Comparison of ENCODE assay signal across 35 mouse cellular contexts in genomic region chr9:120095886-120096285, GRCm38 (mm10). TPM values are rescaled to one million over a fixed set of nuclear protein-coding genes. Genes with fewer than 3 reads are reported as not detected.
DNase-seq lines count a peak whose midpoint lies in the region; ATAC-seq and TF ChIP-seq lines count a peak whose summit lies in the region.
"Had no signal": no experiment of that assay in that cellular context is flagged by ENCODE, and none has a peak within 500 bp of the region (broad histone marks: within the 10 kb centered on the region; RNA-seq: fewer than 3 reads in every experiment).

No protein-coding gene starts in this region.

- TF ChIP-seq POLR2A in MEL (IDR thresholded peaks at IDR 0.05; ENCODE audit: control insufficient read depth in 1 of 2, insufficient read depth in 1 of 2, low read depth in 1 of 2, low read length in 2 of 2, poor library complexity in 1 of 2): no peak

- H3K9ac ChIP-seq in MEL (ENCODE audit: control insufficient read depth, low read depth, low read length, poor library complexity, severe bottlenecking): no peak overlapping the region
- H3K9ac ChIP-seq: embryonic facial prominence, embryonic 13.5 days; forebrain, embryonic 12.5 days; forebrain, embryonic 15.5 days; heart, embryonic 12.5 days; heart, embryonic 15.5 days; hindbrain, embryonic 13.5 days had no signal

- H3K27me3 ChIP-seq in MEL (ENCODE audit: control insufficient read depth in 1 of 2, insufficient read depth in 2 of 2, low read length in 2 of 2): no peaks in the 10 kb centered on the region
- H3K27me3 ChIP-seq: embryonic facial prominence, embryonic 13.5 days; forebrain, embryonic 12.5 days; forebrain, embryonic 15.5 days; heart, embryonic 12.5 days; heart, embryonic 15.5 days; hindbrain, embryonic 13.5 days had no signal

- DNase-seq in thymus, postnatal 0 days (ENCODE audit: low spot score): peak; percentile 35
- DNase-seq in thymus, postnatal 25 days: no peak
- DNase-seq in CD4-positive, CD25-positive, alpha-beta regulatory T cell, adult 2 months (ENCODE audit: low read depth, low spot score): peak; percentile 74
- DNase-seq in MEL (ENCODE audit: low read depth, low spot score): no peak
- no peak for DNase-seq in heart, adult 9 months (ENCODE audit: low spot score in 2 of 2)
- DNase-seq in left cerebral cortex, adult 18-20 months (ENCODE audit: low spot score in 2 of 2): no peak
- DNase-seq in spleen, postnatal 14 days (ENCODE audit: low spot score in 2 of 2): no peak
- DNase-seq: adrenal gland, postnatal 10 days; cerebellum, adult 11 months; cerebellum, adult 2 months; cerebellum, adult 9-11 months; cerebellum, postnatal 36 days; embryo, embryonic 11 days; gastrocnemius, postnatal 10 days; heart, adult 11 months; heart, postnatal 10 days; heart, postnatal 36 days had no signal

- H3K79me2 ChIP-seq in MEL (ENCODE audit: control insufficient read depth, insufficient read depth, low read length, poor library complexity): no peaks in the 10 kb centered on the region

- TF ChIP-seq EP300 in MEL (IDR thresholded peaks at IDR 0.05; ENCODE audit: low read depth in 1 of 2, low read length in 2 of 2): no peak

- H3K27ac ChIP-seq in MEL (ENCODE audit: control insufficient read depth, low read depth, low read length): no peak overlapping the region
- H3K27ac ChIP-seq: embryonic facial prominence, embryonic 10.5 days; embryonic facial prominence, embryonic 13.5 days; forebrain, embryonic 12.5 days; forebrain, embryonic 15.5 days; heart, embryonic 15.5 days; hindbrain, embryonic 10.5 days; hindbrain, embryonic 13.5 days had no signal

- ATAC-seq in inflammation-experienced regulatory T-cells, adult 6 months: peak; percentile 35
- ATAC-seq: forebrain, embryonic 15.5 days; hindbrain, embryonic 16.5 days had no signal

- H3K4me1 ChIP-seq in MEL (ENCODE audit: control insufficient read depth in 1 of 2, insufficient read depth in 2 of 2, low read length in 2 of 2): no peaks in the 10 kb centered on the region; a peak in 1 of 4 replicates
- H3K4me1 ChIP-seq: forebrain, embryonic 12.5 days; heart, embryonic 12.5 days; heart, embryonic 15.5 days; hindbrain, embryonic 10.5 days; hindbrain, embryonic 13.5 days had no signal

- H3K4me3 ChIP-seq in MEL (ENCODE audit: control insufficient read depth in 1 of 2, insufficient read depth in 1 of 2, low read depth in 2 of 2, low read length in 2 of 2): peak overlapping the region in 1 of 2 experiments; percentile 26; a peak in 1 of 4 replicates
- H3K4me3 ChIP-seq: embryonic facial prominence, embryonic 10.5 days; embryonic facial prominence, embryonic 13.5 days; erythroblast, embryonic 14.5 days; forebrain, embryonic 12.5 days; forebrain, embryonic 15.5 days; heart, embryonic 12.5 days; heart, embryonic 15.5 days; hindbrain, embryonic 10.5 days; hindbrain, embryonic 13.5 days had no signal

- no peaks in the 10 kb centered on the region for H3K36me3 ChIP-seq in MEL (ENCODE audit: control insufficient read depth in 1 of 2, insufficient read depth in 2 of 2, low read length in 2 of 2)
- H3K36me3 ChIP-seq: embryonic facial prominence, embryonic 10.5 days; embryonic facial prominence, embryonic 13.5 days; forebrain, embryonic 12.5 days; forebrain, embryonic 15.5 days; heart, embryonic 12.5 days; heart, embryonic 15.5 days; hindbrain, embryonic 10.5 days; hindbrain, embryonic 13.5 days had no signal

- TF ChIP-seq CTCF in MEL (IDR thresholded peaks at IDR 0.05 in 2 of 3, conservative IDR thresholded peaks at IDR 0.05 in 1 of 3; ENCODE audit: control insufficient read depth in 1 of 3, insufficient read depth in 1 of 3, low read depth in 2 of 3, low read length in 3 of 3, poor library complexity in 1 of 3, severe bottlenecking in 1 of 3): no peak

- H3K9me3 ChIP-seq in MEL (replicated peaks; ENCODE audit: insufficient read depth, low read length): no peaks in the 10 kb centered on the region
- H3K9me3 ChIP-seq: embryonic facial prominence, embryonic 10.5 days; embryonic facial prominence, embryonic 13.5 days; forebrain, embryonic 12.5 days; forebrain, embryonic 15.5 days; heart, embryonic 12.5 days; heart, embryonic 15.5 days; hindbrain, embryonic 10.5 days; hindbrain, embryonic 13.5 days had no signal

- TF ChIP-seq RAD21 in MEL (IDR thresholded peaks at IDR 0.05; ENCODE audit: low read depth, low read length): no peak

TF ChIP-seq in MEL, 35 proteins besides CTCF, POLR2A, EP300 and RAD21:
- TF ChIP-seq SIN3A (IDR thresholded peaks at IDR 0.05; ENCODE audit: low read length) (no peak), GATA1 (IDR thresholded peaks at IDR 0.05; ENCODE audit: low read depth, low read length) (peak; percentile 29; the same call in 1 of the 2 replicates)
TF ChIP-seq in MEL: peak in this region for 1.

RNA-seq across cellular contexts. Expression of gene Ccr8, which starts 4.0 kb away (rescaled TPM):
- polyA plus RNA-seq in thymus, postnatal 0 days (2015; fragmentation: Nextera tagmentation; extraction: Ambion mirVana): 24.3 and 25.0 TPM in 2 replicates
- not detected in 2 replicates for total RNA-seq in MEL (2012; rRNA removed)
- polyA plus RNA-seq in MEL (2012; ENCODE audit: insufficient read depth in 1 of 2, insufficient read length in 2 of 2, low read depth in 1 of 2, low replicate concordance in 2 of 2, missing spikeins in 1 of 2): not detected
- 100 to 1,000 TPM in 1 of 3 experiments, 10 to 100 TPM in 2; 58.7 to 102 (median 87.0) TPM for polyA plus RNA-seq in inflammation-experienced regulatory T-cells, adult 6 months (2017; shearing (Covaris generic))
- not detected for total RNA-seq in left cerebral cortex, adult 18-20 months (2021)
- total RNA-seq: adrenal gland, adult 18-20 months; adrenal gland, postnatal 10 days; adrenal gland, postnatal 4 days; gastrocnemius, adult 18-20 months; gastrocnemius, postnatal 4 days; heart, adult 8-10 months; heart, postnatal 10 days; heart, postnatal 36 days had no signal
- polyA plus RNA-seq: C2C12; cerebellum, adult 2 months; embryonic facial prominence, embryonic 10.5 days; erythroblast, embryonic 14.5 days; forebrain, embryonic 12.5 days; forebrain, embryonic 15.5 days; heart, embryonic 12.5 days; hindbrain, embryonic 10.5 days; hindbrain, embryonic 13.5 days; hindbrain, embryonic 16.5 days had no signal

RNA-seq across cellular contexts. Expression of gene Slc25a38, which starts 14.3 kb away (rescaled TPM):
- 32.8 and 35.7 TPM in 2 replicates for polyA plus RNA-seq in thymus, postnatal 0 days (2015; fragmentation: Nextera tagmentation; extraction: Ambion mirVana)
- 76.1 and 87.6 TPM in 2 replicates for total RNA-seq in MEL (2012; rRNA removed)
- polyA plus RNA-seq in MEL (2012; ENCODE audit: insufficient read depth in 1 of 2, insufficient read length in 2 of 2, low read depth in 1 of 2, low replicate concordance in 2 of 2, missing spikeins in 1 of 2): 10 to 100 TPM in 1 of 2 experiments, not detected in 1; 81.3 TPM
- polyA plus RNA-seq in inflammation-experienced regulatory T-cells, adult 6 months (2017; shearing (Covaris generic)): 10 to 100 TPM; 17.6 to 21.3 (median 18.1) TPM
- total RNA-seq in left cerebral cortex, adult 18-20 months (2021): 10 to 100 TPM; 26.0 to 26.5 TPM

RNA-seq across cellular contexts. Expression of gene Cx3cr1, which starts 26.2 kb away (rescaled TPM):
- 4.0 and 4.3 TPM in 2 replicates for polyA plus RNA-seq in thymus, postnatal 0 days (2015; fragmentation: Nextera tagmentation; extraction: Ambion mirVana)
- not detected in 2 replicates for total RNA-seq in MEL (2012; rRNA removed)
- not detected for polyA plus RNA-seq in MEL (2012; ENCODE audit: insufficient read depth in 1 of 2, insufficient read length in 2 of 2, low read depth in 1 of 2, low replicate concordance in 2 of 2, missing spikeins in 1 of 2)
- polyA plus RNA-seq in inflammation-experienced regulatory T-cells, adult 6 months (2017; shearing (Covaris generic)): 1 to 10 TPM in 1 of 3 experiments, under 1 TPM in 2; 0.29 to 1.2 (median 0.43) TPM
- total RNA-seq in left cerebral cortex, adult 18-20 months (2021): 10 to 100 TPM; 26.6 to 28.4 TPM

RNA-seq across cellular contexts. Expression of gene Rpsa, which starts 31.6 kb away (rescaled TPM):
- 1,819 and 1,824 TPM in 2 replicates for polyA plus RNA-seq in thymus, postnatal 0 days (2015; fragmentation: Nextera tagmentation; extraction: Ambion mirVana)
- 1,584 and 1,827 TPM in 2 replicates for total RNA-seq in MEL (2012; rRNA removed)
- 1,000 to 10,000 TPM in 1 of 2 experiments, 100 to 1,000 TPM in 1; 726 to 4,532 TPM for polyA plus RNA-seq in MEL (2012; ENCODE audit: insufficient read depth in 1 of 2, insufficient read length in 2 of 2, low read depth in 1 of 2, low replicate concordance in 2 of 2, missing spikeins in 1 of 2)
- polyA plus RNA-seq in inflammation-experienced regulatory T-cells, adult 6 months (2017; shearing (Covaris generic)): 1,000 to 10,000 TPM; 2,403 to 3,589 (median 3,256) TPM
- total RNA-seq in left cerebral cortex, adult 18-20 months (2021): 100 to 1,000 TPM; 449 to 459 TPM

RNA-seq across cellular contexts. Expression of gene Mobp, which starts 53.6 kb away (rescaled TPM):
- not detected in 2 replicates for polyA plus RNA-seq in thymus, postnatal 0 days (2015; fragmentation: Nextera tagmentation; extraction: Ambion mirVana)
- total RNA-seq in MEL (2012; rRNA removed): not detected in 2 replicates
- not detected for polyA plus RNA-seq in MEL (2012; ENCODE audit: insufficient read depth in 1 of 2, insufficient read length in 2 of 2, low read depth in 1 of 2, low replicate concordance in 2 of 2, missing spikeins in 1 of 2)
- under 1 TPM in 1 of 3 experiments, not detected in 2; 0.21 TPM for polyA plus RNA-seq in inflammation-experienced regulatory T-cells, adult 6 months (2017; shearing (Covaris generic))
- total RNA-seq in left cerebral cortex, adult 18-20 months (2021): 100 to 1,000 TPM; 189 to 204 TPM
- total RNA-seq: adrenal gland, adult 18-20 months; adrenal gland, postnatal 4 days; gastrocnemius, adult 18-20 months; gastrocnemius, postnatal 4 days; heart, postnatal 10 days; heart, postnatal 36 days had no signal
- polyA plus RNA-seq: C2C12; embryonic facial prominence, embryonic 13.5 days; erythroblast, embryonic 14.5 days; heart, embryonic 12.5 days; hindbrain, embryonic 13.5 days; intestine, embryonic 14.5 days had no signal

Comparison
In these comparisons a context has a peak if more than half of its experiments do, and no peak if none do; other contexts are left out.
1. DNase-seq: peak in thymus, postnatal 0 days (single experiment) and CD4-positive, CD25-positive, alpha-beta regulatory T cell, adult 2 months (single experiment); none in thymus, postnatal 25 days (single experiment), MEL (single experiment), heart, adult 9 months (0 of 2), left cerebral cortex, adult 18-20 months (0 of 2) and spleen, postnatal 14 days (0 of 2).
2. RNA of gene Ccr8, which starts 4.0 kb away (polyA plus RNA-seq): 58.7 to 102 TPM in inflammation-experienced regulatory T-cells, adult 6 months and 24.3 to 25.0 TPM in thymus, postnatal 0 days; not detected in MEL; every median in the first group is over 10 times any median in the second.